Mouse (Mus musculus): ENCODE measurements around the gene Krr1.
A peak's percentile ranks its signal among the peaks of the same experiment; 100 is the strongest.

The Krr1 gene

DNA sequence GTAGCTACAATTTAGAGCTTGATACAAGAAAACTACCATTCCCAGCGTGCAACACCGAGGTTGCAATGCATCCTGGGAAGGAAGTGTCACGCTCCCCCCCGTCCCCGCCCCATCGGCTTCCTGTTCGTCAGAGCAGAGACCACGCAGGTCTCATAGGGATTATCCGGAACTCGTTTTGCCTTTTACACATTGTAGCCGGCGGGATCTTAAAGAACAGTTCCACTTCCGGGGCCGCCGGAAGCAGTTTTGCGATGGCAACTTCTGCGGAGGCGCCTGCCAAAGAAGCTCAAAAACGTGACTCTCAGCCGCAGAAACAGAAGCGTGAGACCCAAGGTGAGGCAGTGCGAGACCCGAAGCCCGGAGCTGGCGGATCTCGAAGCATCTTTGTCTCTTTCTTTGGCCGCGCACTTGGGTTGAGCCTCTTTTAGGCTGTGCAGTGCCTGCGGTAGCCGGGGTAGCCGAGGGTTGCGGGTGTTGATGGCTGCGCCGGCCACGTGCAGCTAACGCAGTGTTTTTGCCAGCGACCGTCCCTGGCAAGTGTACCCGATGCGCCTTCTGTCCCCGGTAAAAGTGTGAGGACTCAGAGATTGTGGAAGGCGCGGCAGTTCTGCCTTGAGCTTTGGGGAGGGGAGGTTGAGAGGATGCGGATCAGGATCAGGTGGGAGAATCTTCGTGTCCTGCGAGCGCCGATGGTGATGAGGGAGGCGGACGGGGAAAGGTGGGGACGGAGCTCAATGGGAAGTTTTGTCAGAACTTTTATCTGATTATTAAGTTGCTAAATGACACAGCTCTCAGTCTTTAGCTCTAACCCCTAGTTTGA, at the start of gene Krr1:
TSS of gene Krr1 (plus strand) at position 123 of the 820 bp plus-strand sequence.
- DNase-seq: peak; percentile 92

GRCm38 (mm10) chr10:111923503-111924135, 48.8 kb upstream of the Krr1 start:
- DNase-seq: no peak

GRCm38 (mm10) chr10:111924141-111924540, 48.3 kb upstream of the Krr1 start:
- no peak for DNase-seq

GRCm38 (mm10) chr10:111924716-111925488, 47.6 kb upstream of the Krr1 start:
- DNase-seq: no peak

GRCm38 (mm10) chr10:111925489-111925860, 47.0 kb upstream of the Krr1 start:
- DNase-seq: peak; percentile 75

- DNase-seq: no peak
Observed at GRCm38 (mm10) chr10:111932621-111933345, 39.7 kb upstream of the Krr1 start.

- DNase-seq: no peak
Observed at GRCm38 (mm10) chr10:111935207-111935606, 37.3 kb upstream of the Krr1 start.

DNA sequence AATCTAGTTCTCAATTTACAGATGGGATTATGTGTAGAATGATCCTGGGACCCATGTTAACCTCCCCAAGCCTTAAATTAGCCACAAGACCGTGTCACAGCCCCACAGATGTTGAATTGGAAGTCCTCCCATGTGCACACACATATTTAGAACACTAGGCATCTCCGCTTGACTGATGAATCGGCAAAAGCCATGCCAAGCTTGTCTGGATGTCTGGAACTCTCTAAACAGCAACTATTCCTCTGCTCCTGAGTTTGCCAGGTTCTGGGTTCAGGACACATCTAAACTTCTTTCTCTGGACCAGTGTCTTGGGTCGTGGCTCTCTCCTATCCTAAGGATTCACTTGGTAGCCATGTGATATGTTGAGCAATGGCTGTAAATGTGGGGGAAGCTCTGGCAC, 36.4 kb upstream of the Krr1 start:
- DNase-seq: no peak

DNA sequence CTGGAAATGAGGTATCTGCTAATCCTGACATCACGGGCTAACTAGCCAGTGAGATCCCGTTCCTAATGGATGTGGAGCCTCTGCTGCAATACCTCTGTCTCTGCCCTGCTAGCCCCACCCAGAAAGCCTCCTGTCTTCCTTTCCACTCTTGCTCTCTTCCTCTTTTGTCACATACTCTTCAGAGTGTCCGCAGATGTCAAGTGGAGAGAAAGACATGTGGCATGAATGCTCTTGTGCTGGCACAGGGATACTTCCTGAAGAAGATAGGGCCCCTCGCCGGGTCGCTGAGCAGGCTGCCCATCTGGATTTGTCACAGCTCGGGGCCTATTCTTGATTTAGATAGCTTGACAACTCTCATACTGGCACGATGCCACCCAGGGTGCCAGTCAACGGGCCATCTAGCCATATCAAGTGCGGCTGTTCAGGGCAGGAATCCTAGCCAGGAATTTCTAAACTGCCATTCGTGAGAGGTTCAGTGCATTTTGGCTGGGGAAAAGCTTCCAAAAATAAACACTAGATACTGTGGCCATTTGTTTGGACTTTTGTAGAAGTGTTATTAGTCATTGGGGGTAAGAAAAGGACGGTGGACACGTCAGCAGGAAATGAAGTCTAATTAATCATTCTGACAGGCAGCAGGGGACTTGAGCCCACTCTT, 35.8 kb upstream of the Krr1 start:
- DNase-seq: no peak

DNA sequence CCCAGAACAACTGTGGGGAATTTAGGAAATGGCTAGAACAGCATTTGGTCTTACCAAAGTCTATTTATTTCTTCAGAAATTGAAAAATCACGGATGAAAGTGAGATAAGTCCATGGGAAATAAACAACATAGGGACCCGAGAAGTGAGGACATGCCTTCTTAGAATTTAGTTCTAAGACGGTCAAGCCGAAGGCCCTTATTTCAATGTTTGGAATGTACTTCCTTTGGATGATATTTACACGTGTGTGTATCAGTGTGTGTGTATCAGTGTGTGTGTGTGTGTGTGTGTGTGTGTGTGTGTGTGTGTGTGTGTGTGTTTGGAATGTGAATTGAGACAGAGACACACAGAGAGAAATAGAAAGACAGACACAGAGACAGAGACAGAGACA, 35.3 kb upstream of the Krr1 start:
- DNase-seq: no peak

DNA sequence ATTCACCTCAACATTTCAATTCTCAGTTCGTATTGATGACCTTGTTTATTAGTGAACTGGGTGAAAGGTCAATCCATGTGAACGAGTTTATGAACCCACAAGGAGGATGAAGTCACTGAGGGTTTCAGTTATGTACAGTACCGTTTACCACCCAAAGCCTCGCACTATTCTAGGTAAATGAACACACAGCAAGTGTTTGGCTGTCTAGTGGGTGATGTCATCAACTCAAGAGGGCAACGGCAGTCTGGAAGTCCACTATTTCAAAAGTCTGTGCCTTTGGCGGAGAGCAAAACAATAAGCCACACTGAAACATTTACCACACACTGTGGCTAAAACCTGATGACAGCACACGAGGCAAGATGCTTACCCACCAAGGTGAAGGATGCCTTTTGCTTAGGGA, 29.4 kb upstream of the Krr1 start:
- DNase-seq: no peak

DNA sequence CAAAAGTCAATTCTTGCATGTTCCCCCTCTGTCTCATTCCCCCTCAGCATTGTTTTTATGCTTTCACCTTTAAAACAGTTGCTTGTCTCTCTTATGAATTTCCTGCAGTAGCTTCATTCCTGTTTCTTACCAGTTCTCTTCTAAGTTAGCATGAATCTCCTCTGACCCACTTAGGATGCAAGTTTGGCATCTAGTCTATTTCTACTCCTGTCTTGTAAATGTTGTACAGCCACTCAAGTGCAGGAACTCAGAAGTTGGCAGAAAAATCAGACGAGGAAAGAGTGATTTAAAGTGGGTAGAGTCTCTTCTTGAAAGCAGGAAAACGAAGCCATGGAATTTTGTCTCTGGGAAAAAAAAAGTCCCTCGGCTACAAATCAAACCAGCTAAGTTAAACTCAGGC, 26.9 kb upstream of the Krr1 start:
- no peak for DNase-seq

GRCm38 (mm10) chr10:111948041-111948440, 24.4 kb upstream of the Krr1 start:
- no peak for DNase-seq

- no peak for DNase-seq
Observed at GRCm38 (mm10) chr10:111949008-111949407, 23.5 kb upstream of the Krr1 start.

DNA sequence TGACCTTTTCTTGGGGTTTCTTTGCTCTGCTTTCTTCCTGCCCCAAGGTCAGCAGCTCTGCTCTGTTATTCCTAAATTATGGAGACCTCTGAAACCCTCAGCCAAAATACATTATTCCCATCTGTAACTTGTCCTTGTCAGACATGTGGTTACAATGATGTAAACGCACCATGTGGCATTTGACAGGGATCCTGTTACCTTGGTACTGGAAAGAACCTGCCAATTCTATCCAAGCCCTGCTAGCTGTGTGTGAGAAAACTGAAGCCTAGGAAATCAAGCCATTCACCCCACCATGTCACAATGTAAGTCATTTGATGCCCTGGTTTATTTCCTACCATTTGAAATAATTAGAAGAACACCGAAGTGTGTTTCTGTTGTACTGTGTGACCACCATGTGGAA, 16.6 kb upstream of the Krr1 start:
- no peak for DNase-seq

GRCm38 (mm10) chr10:111957271-111958045, 15.0 kb upstream of the Krr1 start:
- peak; percentile 46 for DNase-seq

- DNase-seq: no peak
Observed at GRCm38 (mm10) chr10:111958046-111958421, 14.4 kb upstream of the Krr1 start.

GRCm38 (mm10) chr10:111959353-111959752, 13.1 kb upstream of the Krr1 start:
- DNase-seq: no peak

GRCm38 (mm10) chr10:111960459-111960858, 12.0 kb upstream of the Krr1 start:
- no peak for DNase-seq

GRCm38 (mm10) chr10:111966394-111966793, 6.1 kb upstream of the Krr1 start:
- DNase-seq: no peak

GRCm38 (mm10) chr10:111971929-111972328, 535 bp upstream of the Krr1 start:
- DNase-seq: peak; percentile 29

DNA sequence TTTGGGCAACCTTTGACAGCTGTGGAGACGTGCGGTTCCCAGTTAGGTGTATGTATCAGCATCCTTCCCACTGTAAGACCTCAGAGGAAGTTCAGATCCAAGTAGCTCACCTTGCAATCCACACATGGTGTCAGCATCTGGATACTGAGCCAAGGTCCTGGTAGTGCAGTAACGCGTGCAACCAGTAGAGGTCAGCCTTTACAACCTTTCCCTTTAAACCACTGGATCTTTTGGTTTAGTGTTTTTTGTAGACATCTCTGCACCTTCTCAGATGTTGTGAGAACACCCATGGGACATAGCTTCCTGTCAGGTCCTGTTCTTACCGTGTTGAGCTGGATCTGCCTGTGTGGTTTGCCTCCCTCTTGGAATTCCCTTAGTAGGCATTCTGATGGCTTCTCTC, 5.1 kb downstream of the Krr1 start:
- peak; percentile 20 for DNase-seq

Measured in cerebellum, adult 9-11 months (tissue).